8 mouse cellular contexts compared by ENCODE assay signal in genomic region chr1:39936332-39936802, GRCm38 (mm10). TPM values are rescaled to one million over a fixed set of nuclear protein-coding genes. Genes with fewer than 3 reads are reported as not detected.
A peak's percentile ranks its signal among the peaks of the same experiment; 100 is the strongest.
DNase-seq lines count a peak whose midpoint lies in the region; ATAC-seq and TF ChIP-seq lines count a peak whose summit lies in the region.

No protein-coding gene starts in this region.

- peak; percentile 94 for DNase-seq in ZHBTc4 (ENCODE audit: low read depth, low spot score)
- DNase-seq in gastrocnemius, adult 8-10 months (ENCODE audit: low spot score in 2 of 2), result peak; percentile 73 to 78
- DNase-seq in hindlimb bud, embryonic 11.5 days (ENCODE audit: extremely low spot score, low read depth, low spot score), result peak; percentile 37
- DNase-seq in left cerebral cortex, adult 2 months (ENCODE audit: extremely low spot score in 1 of 2, low spot score in 2 of 2), result peak; percentile 78 to 81
- peak; percentile 66 for DNase-seq in retina, postnatal 7 days (ENCODE audit: low read depth, low spot score)
- DNase-seq in urinary bladder, adult 18-20 months (ENCODE audit: low spot score in 2 of 2), result peak; percentile 74 to 78

- peak; percentile 82 for TF ChIP-seq CTCF in left cerebral cortex, adult 2 months (IDR thresholded peaks at IDR 0.05)

- intact Hi-C loops in left cerebral cortex, adult 2 months (cut with DNase I), result loop anchor here (5.0 kb wide), 4 partner anchors 34 to 249 kb away; partner anchors contain the start of gene Map4k4

- no peaks in the 10 kb centered on the region for H3K36me3 ChIP-seq in macrophage (ENCODE audit: inconsistent target)

- ATAC-seq in common myeloid progenitor, adult 5-6 weeks (replicated peaks; ENCODE audit: low read depth, poor library complexity, severe bottlenecking), result peak; percentile 93

- H3K27ac ChIP-seq in left cerebral cortex, adult 2 months, result peak overlapping the region; percentile 40; the same call in 1 of the 2 replicates
- H3K27ac ChIP-seq in macrophage, result no peak overlapping the region

- 0% methylated on average over 11 of the region's 13 CpGs for WGBS in macrophage (ENCODE audit: missing documents)

- H3K4me3 ChIP-seq in left cerebral cortex, adult 2 months, result peak overlapping the region; percentile 32
- peak overlapping the region; percentile 40 for H3K4me3 ChIP-seq in macrophage (ENCODE audit: inconsistent target)

- H3K79me2 ChIP-seq in macrophage (ENCODE audit: inconsistent target), result peaks cover 92% of the 10 kb centered on the region

RNA-seq across cellular contexts. Expression of gene Map4k4, which starts 35.7 kb away (rescaled TPM):
- 118 and 130 TPM in 2 replicates for total RNA-seq in common myeloid progenitor, adult 5-6 weeks (2017)
- total RNA-seq in gastrocnemius, adult 8-10 months (2022), result 10 to 100 TPM; 10.5 to 18.2 (median 16.4) TPM
- total RNA-seq in left cerebral cortex, adult 2 months (2021), result 100 to 1,000 TPM in 1 of 2 experiments, 10 to 100 TPM in 1; 98.8 to 114 TPM
- total RNA-seq in macrophage (2018; cell fraction: chromatin; rRNA removed), result 1,000 to 10,000 TPM in 2 of 26 experiments, 100 to 1,000 TPM in 24; 232 to 1,873 (median 398) TPM
- 100 to 1,000 TPM in 2 of 26 experiments, 10 to 100 TPM in 24; 34.4 to 158 (median 66.4) TPM for total RNA-seq in macrophage (2018; cell fraction: cytosol; rRNA removed)
- 100 to 1,000 TPM in 23 of 26 experiments, 10 to 100 TPM in 3; 92.2 to 545 (median 174) TPM for total RNA-seq in macrophage (2018; cell fraction: nucleus; rRNA removed)
- polyA plus RNA-seq in macrophage (2018), result 61.9 to 94.1 TPM (median 66.0 TPM) in 3 replicates

Comparison
In these comparisons a context has a peak if more than half of its experiments do, and no peak if none do; other contexts are left out.
1. DNase-seq: peak in every context shown above with its lines; median percentile 94 in ZHBTc4; 80 in left cerebral cortex, adult 2 months; 76 in urinary bladder, adult 18-20 months; 76 in gastrocnemius, adult 8-10 months; 66 in retina, postnatal 7 days; 37 in hindlimb bud, embryonic 11.5 days.